Mouse (Mus musculus): ENCODE measurements around the gene Dnmt1. TPM values are rescaled to one million over a fixed set of nuclear protein-coding genes. Genes with fewer than 3 reads are reported as not detected.
"Not testable (repeated sequence)": the region's sequence is repeated elsewhere in the genome, so short reads cannot be mapped to it uniquely, and the experiment has no call there.

Dnmt1 gene
- 65.4 and 69.9 TPM in 2 replicates for polyA plus RNA-seq (2014; fragmentation: Nextera tagmentation; extraction: Ambion mirVana)

- Histone ChIP-seq H3K4me1 (replicated peaks; ENCODE audit: control insufficient read depth, insufficient read depth, low read length) (no peaks in the 10 kb centered on the region), H3K9me3 (ENCODE audit: control insufficient read depth, low read length) (no peaks in the 10 kb centered on the region), H3K9ac (ENCODE audit: low read length) (no peak within 1 kb of the TSS), H3K27ac (ENCODE audit: low read depth) (no peak within 1 kb of the TSS), H3K36me3 (ENCODE audit: control insufficient read depth, insufficient read depth, low read length) (no peaks in the 10 kb centered on the region), H3K4me2 (ENCODE audit: low read length) (no peak within 1 kb of the TSS), H3K27me3 (replicated peaks; ENCODE audit: control insufficient read depth, insufficient read depth, low read length) (no peaks in the 10 kb centered on the region), H3K4me3 (ENCODE audit: low read depth, low read length) (no peak within 1 kb of the TSS)
- 81% methylated on average over 2 of the region's 2 CpGs for WGBS
- ATAC-seq (replicated peaks; ENCODE audit: low FRiP score, low TSS enrichment, low read depth) (no peak), DNase-seq (ENCODE audit: low spot score) (no peak)
Measured at GRCm38 (mm10) chr9:20959430-20959938, at the start of gene Dnmt1. Dnmt1 (minus strand) TSS chr9:20959888.

- ATAC-seq (replicated peaks; ENCODE audit: low FRiP score, low TSS enrichment, low read depth) = no peak
- Histone ChIP-seq H3K4me2 (ENCODE audit: low read length) (no peak overlapping the region), H3K36me3 (ENCODE audit: control insufficient read depth, insufficient read depth, low read length) (peaks cover 47% of the 10 kb centered on the region), H3K4me1 (replicated peaks; ENCODE audit: control insufficient read depth, insufficient read depth, low read length) (peaks cover 5% of the 10 kb centered on the region), H3K9ac (ENCODE audit: low read length) (no peak overlapping the region), H3K4me3 (ENCODE audit: low read depth, low read length) (no peak overlapping the region), H3K27ac (ENCODE audit: low read depth) (no peak overlapping the region), H3K27me3 (replicated peaks; ENCODE audit: control insufficient read depth, insufficient read depth, low read length) (no peaks in the 10 kb centered on the region), H3K9me3 (ENCODE audit: control insufficient read depth, low read length) (no peaks in the 10 kb centered on the region)
- 80% methylated on average over 7 of the region's 7 CpGs for WGBS
- no peak for DNase-seq (ENCODE audit: low spot score)
Measured at GRCm38 (mm10) chr9:21008007-21008406, 48.3 kb upstream of the Dnmt1 start.

- Histone ChIP-seq H3K27ac (ENCODE audit: low read depth) (no peak overlapping the region), H3K4me1 (replicated peaks; ENCODE audit: control insufficient read depth, insufficient read depth, low read length) (peaks cover 5% of the 10 kb centered on the region), H3K27me3 (replicated peaks; ENCODE audit: control insufficient read depth, insufficient read depth, low read length) (no peaks in the 10 kb centered on the region), H3K4me3 (ENCODE audit: low read depth, low read length) (no peak overlapping the region), H3K9ac (ENCODE audit: low read length) (no peak overlapping the region), H3K9me3 (ENCODE audit: control insufficient read depth, low read length) (no peaks in the 10 kb centered on the region), H3K4me2 (ENCODE audit: low read length) (no peak overlapping the region), H3K36me3 (ENCODE audit: control insufficient read depth, insufficient read depth, low read length) (peaks cover 47% of the 10 kb centered on the region)
- ATAC-seq (replicated peaks; ENCODE audit: low FRiP score, low TSS enrichment, low read depth) = no peak
- 92% methylated on average over 10 of the region's 10 CpGs for WGBS
- DNase-seq (ENCODE audit: low spot score) = no peak
Measured at GRCm38 (mm10) chr9:21007313-21007952, 47.7 kb upstream of the Dnmt1 start.

- peak within 1 kb of the TSS; percentile 78 for H3K9ac ChIP-seq (ENCODE audit: low read length)
- ATAC-seq (replicated peaks; ENCODE audit: low FRiP score, low TSS enrichment, low read depth) (peak; percentile 87), DNase-seq (ENCODE audit: low spot score) (peak; percentile 98)
- H3K36me3 ChIP-seq (ENCODE audit: control insufficient read depth, insufficient read depth, low read length) = peaks cover 35% of the 10 kb centered on the region
- H3K27me3 ChIP-seq (replicated peaks; ENCODE audit: control insufficient read depth, insufficient read depth, low read length) = no peaks in the 10 kb centered on the region
- under 1% methylated on average over 72 of the region's 72 CpGs for WGBS
- peak within 1 kb of the TSS; percentile 90 for H3K4me3 ChIP-seq (ENCODE audit: low read depth, low read length)
- no peaks in the 10 kb centered on the region for H3K9me3 ChIP-seq (ENCODE audit: control insufficient read depth, low read length)
- peak within 1 kb of the TSS; percentile 52 for H3K27ac ChIP-seq (ENCODE audit: low read depth)
- H3K4me2 ChIP-seq (ENCODE audit: low read length) = peak within 1 kb of the TSS; percentile 84
- H3K4me1 ChIP-seq (replicated peaks; ENCODE audit: control insufficient read depth, insufficient read depth, low read length) = peaks cover 5% of the 10 kb centered on the region
Measured at GRCm38 (mm10) chr9:21002627-21003551, 43.2 kb upstream of the Dnmt1 start, which contains the start of gene Mrpl4. Mrpl4 (plus strand) TSS chr9:21002738.

- Histone ChIP-seq H3K4me2 (ENCODE audit: low read length) (peak overlapping the region; percentile 84), H3K4me3 (ENCODE audit: low read depth, low read length) (peak overlapping the region; percentile 90), H3K27me3 (replicated peaks; ENCODE audit: control insufficient read depth, insufficient read depth, low read length) (no peaks in the 10 kb centered on the region), H3K9ac (ENCODE audit: low read length) (peak overlapping the region; percentile 78), H3K9me3 (ENCODE audit: control insufficient read depth, low read length) (no peaks in the 10 kb centered on the region), H3K4me1 (replicated peaks; ENCODE audit: control insufficient read depth, insufficient read depth, low read length) (peaks cover 5% of the 10 kb centered on the region), H3K36me3 (ENCODE audit: control insufficient read depth, insufficient read depth, low read length) (peaks cover 28% of the 10 kb centered on the region), H3K27ac (ENCODE audit: low read depth) (peak overlapping the region; percentile 52)
- DNase-seq (ENCODE audit: low spot score) = no peak
- WGBS = 14% methylated on average over 7 of the region's 7 CpGs
- peak; percentile 41 for ATAC-seq (replicated peaks; ENCODE audit: low FRiP score, low TSS enrichment, low read depth)
Measured at GRCm38 (mm10) chr9:21002270-21002626, 42.6 kb upstream of the Dnmt1 start.

GRCm38 (mm10) chr9:21001651-21002200 is 42.0 kb upstream of the Dnmt1 start:
- H3K4me3 ChIP-seq (ENCODE audit: low read depth, low read length) = no peak overlapping the region
- H3K36me3 ChIP-seq (ENCODE audit: control insufficient read depth, insufficient read depth, low read length) = peaks cover 23% of the 10 kb centered on the region
- H3K27ac ChIP-seq (ENCODE audit: low read depth) = no peak overlapping the region
- no peaks in the 10 kb centered on the region for H3K9me3 ChIP-seq (ENCODE audit: control insufficient read depth, low read length)
- WGBS = 53% methylated on average over 6 of the region's 6 CpGs
- no peak overlapping the region for H3K9ac ChIP-seq (ENCODE audit: low read length)
- DNase-seq (ENCODE audit: low spot score) (no peak), ATAC-seq (replicated peaks; ENCODE audit: low FRiP score, low TSS enrichment, low read depth) (no peak)
- no peaks in the 10 kb centered on the region for H3K27me3 ChIP-seq (replicated peaks; ENCODE audit: control insufficient read depth, insufficient read depth, low read length)
- peak overlapping the region; percentile 84; the same call in 1 of the 2 replicates for H3K4me2 ChIP-seq (ENCODE audit: low read length)
- peaks cover 5% of the 10 kb centered on the region for H3K4me1 ChIP-seq (replicated peaks; ENCODE audit: control insufficient read depth, insufficient read depth, low read length)

GRCm38 (mm10) chr9:21000811-21001210 is 41.1 kb upstream of the Dnmt1 start:
- Histone ChIP-seq H3K9me3 (ENCODE audit: control insufficient read depth, low read length) (no peaks in the 10 kb centered on the region), H3K4me1 (replicated peaks; ENCODE audit: control insufficient read depth, insufficient read depth, low read length) (peaks cover 5% of the 10 kb centered on the region), H3K9ac (ENCODE audit: low read length) (no peak overlapping the region), H3K27me3 (replicated peaks; ENCODE audit: control insufficient read depth, insufficient read depth, low read length) (no peaks in the 10 kb centered on the region), H3K4me2 (ENCODE audit: low read length) (no peak overlapping the region), H3K27ac (ENCODE audit: low read depth) (no peak overlapping the region), H3K36me3 (ENCODE audit: control insufficient read depth, insufficient read depth, low read length) (peaks cover 15% of the 10 kb centered on the region; the same call in 1 of the 2 replicates), H3K4me3 (ENCODE audit: low read depth, low read length) (no peak overlapping the region)
- no peak for DNase-seq (ENCODE audit: low spot score)
- no peak for ATAC-seq (replicated peaks; ENCODE audit: low FRiP score, low TSS enrichment, low read depth)

- DNase-seq (ENCODE audit: low spot score); H3K9ac ChIP-seq (ENCODE audit: low read length): not testable (repeated sequence)
Measured at GRCm38 (mm10) chr9:20998337-20998736, 38.6 kb upstream of the Dnmt1 start.

More at GRCm38 (mm10) chr9:20998337-20998736, 38.6 kb upstream of the Dnmt1 start:
- H3K27me3 ChIP-seq (replicated peaks; ENCODE audit: control insufficient read depth, insufficient read depth, low read length); H3K36me3 ChIP-seq (ENCODE audit: control insufficient read depth, insufficient read depth, low read length); H3K9me3 ChIP-seq (ENCODE audit: control insufficient read depth, low read length); ATAC-seq (replicated peaks; ENCODE audit: low FRiP score, low TSS enrichment, low read depth); H3K4me1 ChIP-seq (replicated peaks; ENCODE audit: control insufficient read depth, insufficient read depth, low read length); H3K4me3 ChIP-seq (ENCODE audit: low read depth, low read length); H3K4me2 ChIP-seq (ENCODE audit: low read length); H3K27ac ChIP-seq (ENCODE audit: low read depth): not testable (repeated sequence)
- 74% methylated on average over 1 of the region's 1 CpGs for WGBS

Data from intestine, embryonic 14.5 days (tissue).